Mouse (Mus musculus) liver (tissue): Measurements from ENCODE around the gene Kdm2b.

Experiments used
- DNase-seq: peaks from one replicate; pipeline ENCODE4 v3.0.0-alpha.2; 2020; ENCODE audit warnings: mixed read lengths

Gene Kdm2b

GRCm38 (mm10) chr5:122921941-122922340, 67.7 kb downstream of the Kdm2b start:
- no peak for DNase-seq

GRCm38 (mm10) chr5:122920557-122920956, 69.1 kb downstream of the Kdm2b start:
- no peak for DNase-seq

- DNase-seq: no peak
These were observed 71.5 kb downstream of the Kdm2b start for GRCm38 (mm10) chr5:122917982-122918711.

DNA sequence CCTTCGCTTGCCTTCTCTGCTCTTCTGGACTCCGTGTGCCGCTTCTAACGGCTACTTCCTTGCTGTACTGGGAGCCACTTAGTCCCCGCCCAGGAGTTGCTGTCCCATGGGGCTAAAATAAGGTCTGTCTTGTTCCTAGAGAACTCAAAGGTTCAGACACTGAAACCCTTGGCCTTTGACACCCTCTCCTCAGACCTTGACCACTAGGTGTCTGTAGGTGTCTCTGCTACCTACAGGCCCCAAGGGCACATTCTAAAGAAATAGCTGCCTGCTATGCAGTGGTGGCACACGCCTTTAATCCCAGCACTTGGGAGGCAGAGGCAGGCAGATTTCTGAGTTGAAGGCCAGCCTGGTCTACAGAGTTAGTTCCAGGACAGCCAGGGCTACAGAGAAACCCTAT, 73.5 kb downstream of the Kdm2b start:
- no peak for DNase-seq

GRCm38 (mm10) chr5:122912863-122913262, 76.8 kb downstream of the Kdm2b start:
- DNase-seq: no peak

DNA sequence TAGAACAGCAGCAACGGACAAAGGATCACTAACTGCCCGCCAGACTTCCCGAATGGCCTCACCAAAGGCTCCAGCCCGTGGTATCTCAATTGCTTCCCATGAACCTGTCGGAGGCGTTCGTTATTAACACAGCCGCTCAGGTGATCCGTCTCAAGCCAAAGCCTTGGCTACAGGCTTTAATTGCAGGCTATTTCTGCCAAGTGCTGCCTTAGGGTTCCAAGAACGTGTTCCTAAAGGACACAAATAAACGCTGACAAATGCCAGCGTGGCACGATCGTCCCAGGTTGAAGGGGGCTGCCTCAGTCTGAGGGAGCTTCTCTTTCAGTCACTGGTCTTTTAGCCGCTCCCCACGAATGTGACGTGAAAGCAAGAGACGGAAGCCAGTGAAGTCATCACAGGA, 80.1 kb downstream of the Kdm2b start:
- no peak for DNase-seq

DNA sequence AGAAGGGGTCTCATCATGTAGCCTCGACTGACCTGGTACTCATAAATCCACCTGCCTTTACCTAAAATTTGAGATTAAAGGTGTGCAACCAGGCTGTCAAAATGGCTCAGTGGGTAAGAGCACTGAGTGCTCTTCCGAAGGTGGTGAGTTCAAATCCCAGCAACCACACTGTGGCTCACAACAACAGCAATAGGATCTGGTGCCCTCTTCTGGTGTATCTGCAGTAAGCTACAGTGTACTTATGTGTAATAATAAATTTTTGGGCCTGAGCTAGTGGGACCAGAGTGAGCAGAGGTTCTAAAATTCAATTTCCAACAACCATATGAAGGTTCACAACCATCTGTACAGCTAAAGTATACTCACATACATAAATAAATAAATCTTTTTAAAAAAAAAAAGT, 81.6 kb downstream of the Kdm2b start:
- DNase-seq: no peak

DNA sequence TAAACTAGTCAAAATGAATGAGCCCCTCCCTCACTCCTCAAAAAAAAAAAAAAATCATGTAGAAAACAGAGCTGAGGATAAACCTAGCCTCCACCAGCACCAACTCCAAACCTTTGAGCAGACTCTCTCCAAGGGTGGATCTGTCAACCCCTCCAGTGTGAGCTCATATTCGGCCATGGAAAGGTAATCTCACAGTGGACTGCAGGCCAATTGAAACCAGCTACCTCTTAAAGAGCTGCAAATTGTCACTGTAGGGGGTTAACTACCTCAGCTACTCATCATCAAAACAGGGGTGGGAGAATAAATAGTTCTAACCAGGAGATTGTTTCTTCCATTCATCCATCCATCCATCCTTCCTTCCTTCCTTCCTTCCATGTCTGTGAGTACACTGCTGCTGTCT, 82.4 kb downstream of the Kdm2b start:
- no peak for DNase-seq

GRCm38 (mm10) chr5:122903165-122903564, 86.5 kb downstream of the Kdm2b start:
- no peak for DNase-seq

GRCm38 (mm10) chr5:122902228-122902627, 87.4 kb downstream of the Kdm2b start:
- DNase-seq: peak; percentile 59

DNA sequence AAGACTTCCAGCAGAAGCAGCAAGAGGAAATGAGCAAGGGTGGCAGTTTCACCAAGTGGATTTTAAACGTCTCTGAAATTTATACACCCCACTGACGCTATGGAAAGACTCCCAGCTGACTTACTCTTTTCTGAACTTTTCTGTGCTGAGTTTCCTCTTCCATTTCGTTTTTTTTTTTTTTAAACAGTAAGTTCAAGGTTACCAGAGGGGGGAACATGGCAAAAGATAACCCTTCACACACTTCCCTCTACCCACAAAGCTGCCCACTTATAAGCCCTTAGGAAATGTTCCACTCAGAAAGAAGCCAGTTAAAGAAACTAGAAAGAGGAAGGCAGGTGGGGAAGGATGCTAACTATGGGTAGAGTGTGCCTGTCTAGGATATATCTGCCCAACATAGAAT, 88.0 kb downstream of the Kdm2b start:
- no peak for DNase-seq

- no peak for DNase-seq
These were observed 88.4 kb downstream of the Kdm2b start for GRCm38 (mm10) chr5:122901179-122901578.

- DNase-seq: no peak
These were observed 89.0 kb downstream of the Kdm2b start for GRCm38 (mm10) chr5:122900558-122901171.

DNA sequence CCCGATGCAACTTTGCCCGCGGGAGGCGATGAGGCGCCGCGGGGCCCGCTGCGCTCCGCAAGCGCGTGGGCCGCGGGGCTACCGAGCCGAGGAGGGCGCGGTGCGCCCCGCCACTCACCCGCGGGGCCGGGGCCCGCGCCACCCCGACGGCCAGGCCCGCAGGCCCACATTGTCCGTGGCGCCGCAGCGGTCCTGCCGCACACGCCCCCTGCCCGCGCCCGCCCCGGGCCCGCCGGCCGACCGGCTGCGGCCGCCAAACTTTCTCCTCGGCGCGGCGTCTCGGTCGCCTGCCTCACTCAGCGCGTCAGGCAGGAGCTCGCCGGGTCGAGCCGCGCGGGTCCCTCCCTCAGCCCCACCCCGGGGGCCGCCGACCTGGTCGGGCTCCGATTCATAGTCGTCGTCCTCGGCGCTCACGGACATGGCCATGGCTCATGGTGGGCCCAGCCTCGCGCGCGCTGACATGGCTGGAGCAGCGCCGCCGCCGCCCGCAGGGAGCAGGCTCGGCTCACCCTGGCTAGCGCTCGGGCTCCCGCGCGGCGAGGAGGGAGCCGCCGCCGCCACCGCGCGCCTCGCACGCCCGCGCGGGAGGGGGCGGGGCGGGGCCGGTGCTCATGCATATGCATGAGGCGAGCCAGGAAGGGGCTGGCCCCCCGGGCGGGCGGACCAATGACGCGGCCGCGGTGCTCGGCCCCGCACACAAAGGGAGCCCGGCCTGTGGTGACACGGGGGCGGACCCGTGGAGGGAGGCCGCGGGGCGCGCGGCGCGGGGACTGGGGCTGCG, 89.7 kb downstream of the Kdm2b start:
- DNase-seq: peak; percentile 95

DNA sequence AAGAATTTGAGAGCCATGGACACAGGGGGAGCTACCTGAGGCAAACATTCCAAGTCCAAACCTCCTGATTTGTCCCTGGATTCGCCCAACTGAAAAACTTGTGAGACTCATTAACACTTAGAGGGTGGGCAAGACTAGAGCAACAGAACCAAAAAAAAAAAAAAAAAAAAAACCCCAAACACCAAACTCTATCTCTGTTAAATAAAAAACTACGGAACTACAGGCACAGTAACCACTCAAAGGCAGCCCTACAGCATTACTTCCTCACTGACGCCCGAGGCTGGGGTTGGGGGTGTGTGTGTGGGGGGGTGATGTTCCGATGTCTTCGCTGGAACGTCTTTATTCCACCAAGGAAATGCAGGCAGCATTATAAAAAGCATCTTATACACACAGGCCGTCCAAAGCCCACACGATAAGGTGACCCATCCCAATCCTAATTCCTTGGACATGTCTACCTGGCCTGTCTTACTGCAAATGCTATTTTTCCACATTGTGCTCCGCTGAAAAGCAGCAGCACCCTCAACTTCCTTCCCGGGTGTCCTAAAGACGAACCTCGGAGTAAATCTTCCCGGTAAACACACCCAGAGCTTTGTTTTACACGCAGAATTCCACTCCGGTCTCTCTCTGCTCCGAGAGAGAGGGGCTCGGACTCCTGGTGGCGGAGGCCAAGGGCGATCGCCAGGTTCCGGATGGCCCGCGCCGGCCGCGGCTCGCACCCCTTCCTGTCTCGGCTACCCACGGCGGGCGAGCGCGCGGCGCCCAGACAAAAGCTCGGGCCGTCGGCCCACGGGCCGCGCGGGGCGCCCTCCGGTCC, 90.5 kb downstream of the Kdm2b start:
- DNase-seq: no peak

- DNase-seq: no peak
These were observed 91.5 kb downstream of the Kdm2b start for GRCm38 (mm10) chr5:122898153-122898552.

GRCm38 (mm10) chr5:122894821-122895220, 94.8 kb downstream of the Kdm2b start:
- no peak for DNase-seq

DNA sequence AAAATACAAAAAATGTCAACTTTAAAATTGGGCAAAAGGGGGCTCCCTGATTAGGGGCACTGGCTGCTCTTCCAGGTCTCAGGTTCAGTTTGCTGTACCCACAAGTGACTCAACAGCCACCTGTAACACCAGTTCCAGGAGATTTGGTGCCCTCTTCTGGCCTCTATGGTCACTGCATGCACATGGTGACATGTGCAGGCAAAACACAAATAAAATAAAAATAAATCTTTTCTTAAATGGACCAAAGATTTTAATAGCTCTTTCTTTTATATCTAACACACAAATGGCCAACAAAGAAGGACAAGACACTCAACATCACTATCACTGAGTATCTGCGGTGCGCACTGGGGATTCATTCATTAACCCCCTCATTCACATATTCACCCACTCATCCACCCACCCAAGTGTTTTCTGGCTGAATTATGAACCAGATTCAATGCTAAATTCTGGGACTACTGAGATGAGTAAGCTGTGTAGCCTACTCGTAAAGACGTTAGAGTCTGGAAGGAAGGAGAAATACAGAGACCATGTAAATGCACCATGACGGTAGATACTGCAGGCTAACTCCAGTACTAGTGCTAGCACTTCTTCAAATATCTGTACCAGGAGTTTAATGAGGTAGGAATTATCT, 95.5 kb downstream of the Kdm2b start:
- DNase-seq: peak; percentile 75

DNA sequence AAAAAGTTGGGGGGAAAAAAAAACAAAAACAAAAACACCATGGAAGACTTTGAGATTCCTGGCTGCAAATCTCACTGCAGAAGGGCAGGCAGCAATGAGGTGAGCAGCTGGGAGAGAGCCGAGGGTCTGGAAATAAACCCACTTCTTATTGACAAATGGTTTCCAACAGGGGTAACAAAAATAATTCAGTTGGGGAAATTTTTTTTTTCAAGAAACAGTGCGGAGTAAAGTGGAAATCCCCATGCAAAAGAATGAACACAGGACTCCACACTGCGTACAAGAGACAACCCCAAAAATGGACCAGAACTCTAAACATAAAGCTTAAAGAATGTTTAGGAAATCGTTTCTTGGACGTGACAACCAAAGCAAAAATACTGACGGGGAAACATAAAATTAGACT, 96.4 kb downstream of the Kdm2b start:
- DNase-seq: no peak

DNA sequence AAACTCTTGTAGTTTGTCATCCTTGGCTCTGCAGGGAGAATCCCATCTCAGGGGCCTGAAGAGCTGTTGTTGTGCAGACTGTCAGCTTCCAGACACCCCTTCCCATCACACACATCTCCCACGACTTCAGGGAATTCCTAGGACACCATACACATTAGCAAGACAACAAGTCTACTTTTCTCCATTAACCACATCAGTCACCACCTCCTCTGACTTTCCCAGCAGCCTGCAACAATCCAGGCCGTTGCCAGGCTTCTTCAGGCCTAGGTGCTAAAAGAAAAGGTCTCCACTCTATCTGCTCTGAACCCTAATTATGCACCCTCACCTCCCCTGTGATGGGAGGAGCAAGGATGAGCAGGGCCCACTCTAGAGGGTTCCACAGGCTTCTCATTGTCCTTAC, 99.2 kb downstream of the Kdm2b start:
- no peak for DNase-seq

DNA sequence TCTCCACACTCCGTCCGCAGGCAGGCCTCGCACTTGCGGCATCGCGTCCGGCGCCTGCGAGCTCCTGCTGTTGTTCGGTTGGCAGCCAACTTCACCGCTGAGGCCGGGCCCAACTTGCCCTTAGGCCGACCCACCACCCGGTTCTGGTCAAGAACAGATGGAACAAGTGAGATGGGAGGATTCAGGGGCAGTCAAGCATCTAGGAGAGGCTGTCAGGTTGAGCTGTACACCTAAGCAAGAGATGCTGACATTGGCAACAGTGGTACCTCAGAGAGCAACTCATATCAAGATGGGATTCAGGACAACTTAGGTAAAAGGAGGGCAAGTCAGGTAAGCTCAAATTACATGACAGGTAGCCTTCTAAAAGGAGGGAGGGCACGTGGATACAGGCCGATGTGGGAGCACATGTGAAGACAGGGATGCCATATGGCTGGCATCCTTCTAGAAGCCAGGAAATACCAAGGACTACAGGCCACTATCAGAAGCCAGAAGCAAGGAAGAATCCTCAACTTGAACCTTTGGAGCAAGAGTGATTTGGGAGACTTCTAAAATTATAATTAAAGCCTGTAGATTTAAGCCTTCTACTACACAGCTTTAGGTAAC, 100.9 kb downstream of the Kdm2b start:
- no peak for DNase-seq

DNA sequence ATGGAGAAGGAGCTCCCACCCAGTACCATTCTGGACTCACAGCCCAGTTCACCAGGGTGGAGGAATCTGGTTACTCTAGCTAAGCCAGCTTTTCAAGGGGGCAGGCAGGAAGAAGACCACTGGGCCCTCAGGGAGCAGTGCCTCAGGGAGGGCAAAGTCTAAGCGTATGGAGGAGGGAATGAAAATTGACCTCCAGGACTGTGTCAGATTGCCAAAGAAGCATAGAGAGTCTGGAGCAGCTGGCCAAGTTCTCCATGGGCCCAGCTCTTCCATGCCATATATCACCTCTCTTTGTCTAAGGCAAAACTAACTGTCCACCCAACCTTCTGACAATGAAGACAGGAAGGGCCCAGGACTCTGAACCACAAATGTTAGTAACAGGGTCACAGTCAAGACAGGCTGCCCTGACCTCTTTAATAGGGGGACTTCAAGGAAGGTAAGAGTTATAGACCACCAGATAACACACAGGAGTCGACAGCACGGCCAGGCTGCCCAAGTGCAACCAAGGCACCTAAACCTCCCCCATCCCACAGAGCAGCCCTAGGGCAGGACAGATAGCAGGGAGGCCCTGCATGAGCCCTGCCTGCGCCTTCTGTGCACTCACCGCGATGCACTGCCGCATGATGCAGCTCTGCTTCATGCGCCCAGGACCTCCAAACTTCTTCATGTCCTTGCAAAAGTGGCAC, 101.6 kb downstream of the Kdm2b start:
- DNase-seq: no peak
